Mouse (Mus musculus): ENCODE data around the gene Art3. TPM values are rescaled to one million over a fixed set of nuclear protein-coding genes. Genes with fewer than 3 reads are reported as not detected.

Art3 gene
- polyA plus RNA-seq, 1 experiment from 2014 or later: 2.9 TPM

GRCm38 (mm10) chr5:92409361-92410155, 77.9 kb downstream of the Art3 start:
- WGBS: 91% methylated on average over 9 of the region's 9 CpGs

GRCm38 (mm10) chr5:92410486-92410885, 78.9 kb downstream of the Art3 start:
- 86% methylated on average over 5 of the region's 5 CpGs for WGBS
- H3K9me3 ChIP-seq: no peaks in the 10 kb centered on the region
- no peak overlapping the region for H3K4me2 ChIP-seq (replicated peaks)
- no peaks in the 10 kb centered on the region for H3K4me1 ChIP-seq (replicated peaks)
- H3K9ac ChIP-seq (replicated peaks): no peak overlapping the region
- no peak overlapping the region for H3K27ac ChIP-seq
- no peaks in the 10 kb centered on the region for H3K27me3 ChIP-seq
- peaks cover 16% of the 10 kb centered on the region for H3K36me3 ChIP-seq
- ATAC-seq: no peak
- H3K4me3 ChIP-seq (replicated peaks): no peak overlapping the region

More at GRCm38 (mm10) chr5:92409361-92410155, 77.9 kb downstream of the Art3 start:
- Histone ChIP-seq H3K4me2 (replicated peaks) (no peak overlapping the region), H3K36me3 (peaks cover 8% of the 10 kb centered on the region), H3K9ac (replicated peaks) (no peak overlapping the region), H3K4me1 (replicated peaks) (peaks cover under 1% of the 10 kb centered on the region; the same call in 1 of the 2 replicates), H3K9me3 (no peaks in the 10 kb centered on the region), H3K27ac (no peak overlapping the region), H3K4me3 (replicated peaks) (no peak overlapping the region), H3K27me3 (no peaks in the 10 kb centered on the region)
- ATAC-seq: no peak

GRCm38 (mm10) chr5:92411461-92412140, 80.0 kb downstream of the Art3 start:
- no peaks in the 10 kb centered on the region for H3K27me3 ChIP-seq
- no peak for ATAC-seq
- H3K4me1 ChIP-seq (replicated peaks): no peaks in the 10 kb centered on the region
- H3K27ac ChIP-seq: no peak overlapping the region
- 79% methylated on average over 7 of the region's 7 CpGs for WGBS
- H3K9me3 ChIP-seq: no peaks in the 10 kb centered on the region
- H3K36me3 ChIP-seq: peaks cover 22% of the 10 kb centered on the region
- H3K4me2 ChIP-seq (replicated peaks): no peak overlapping the region
- no peak overlapping the region for H3K9ac ChIP-seq (replicated peaks)
- no peak overlapping the region for H3K4me3 ChIP-seq (replicated peaks)

- Histone ChIP-seq H3K4me2 (replicated peaks) (no peak overlapping the region), H3K9ac (replicated peaks) (no peak overlapping the region), H3K27me3 (no peaks in the 10 kb centered on the region), H3K27ac (no peak overlapping the region), H3K4me3 (replicated peaks) (no peak overlapping the region), H3K9me3 (no peaks in the 10 kb centered on the region), H3K36me3 (peaks cover 38% of the 10 kb centered on the region), H3K4me1 (replicated peaks) (no peaks in the 10 kb centered on the region)
- WGBS: 89% methylated on average over 11 of the region's 11 CpGs
- ATAC-seq: 0 out of 2 replicates have a peak, but pooled peaks have one; percentile 4
Measured at GRCm38 (mm10) chr5:92413271-92413981, 81.8 kb downstream of the Art3 start.

- no peak overlapping the region for H3K4me2 ChIP-seq (replicated peaks)
- peaks cover 42% of the 10 kb centered on the region for H3K36me3 ChIP-seq
- WGBS: 92% methylated on average over 8 of the region's 8 CpGs
- no peaks in the 10 kb centered on the region for H3K9me3 ChIP-seq
- H3K27ac ChIP-seq: no peak overlapping the region
- ATAC-seq: no peak; the same call in 1 of the 2 replicates
- H3K4me3 ChIP-seq (replicated peaks): no peak overlapping the region
- H3K4me1 ChIP-seq (replicated peaks): no peaks in the 10 kb centered on the region
- no peak overlapping the region for H3K9ac ChIP-seq (replicated peaks)
- H3K27me3 ChIP-seq: no peaks in the 10 kb centered on the region
Measured at GRCm38 (mm10) chr5:92413982-92414375, 82.4 kb downstream of the Art3 start.

GRCm38 (mm10) chr5:92424126-92424525, 92.5 kb downstream of the Art3 start:
- ATAC-seq: no peak
- 94% methylated on average over 11 of the region's 11 CpGs for WGBS

GRCm38 (mm10) chr5:92430723-92431122, 99.1 kb downstream of the Art3 start:
- Histone ChIP-seq H3K4me3 (replicated peaks) (no peak overlapping the region), H3K36me3 (peaks cover 33% of the 10 kb centered on the region), H3K9me3 (no peaks in the 10 kb centered on the region), H3K4me1 (replicated peaks) (peaks cover 21% of the 10 kb centered on the region), H3K9ac (replicated peaks) (no peak overlapping the region), H3K27ac (no peak overlapping the region), H3K4me2 (replicated peaks) (no peak overlapping the region), H3K27me3 (no peaks in the 10 kb centered on the region)
- 96% methylated on average over 5 of the region's 5 CpGs for WGBS
- ATAC-seq: no peak

More at GRCm38 (mm10) chr5:92424126-92424525, 92.5 kb downstream of the Art3 start:
- Histone ChIP-seq H3K27ac (no peak overlapping the region), H3K9me3 (no peaks in the 10 kb centered on the region), H3K4me3 (replicated peaks) (no peak overlapping the region), H3K9ac (replicated peaks) (no peak overlapping the region), H3K4me2 (replicated peaks) (no peak overlapping the region), H3K36me3 (peaks cover 83% of the 10 kb centered on the region), H3K27me3 (no peaks in the 10 kb centered on the region), H3K4me1 (replicated peaks) (no peaks in the 10 kb centered on the region)

GRCm38 (mm10) chr5:92431611-92432010, 100.0 kb downstream of the Art3 start:
- Histone ChIP-seq H3K4me1 (replicated peaks) (peaks cover 21% of the 10 kb centered on the region), H3K4me3 (replicated peaks) (no peak overlapping the region), H3K36me3 (peaks cover 30% of the 10 kb centered on the region), H3K9me3 (no peaks in the 10 kb centered on the region), H3K4me2 (replicated peaks) (no peak overlapping the region), H3K9ac (replicated peaks) (no peak overlapping the region), H3K27ac (no peak overlapping the region), H3K27me3 (no peaks in the 10 kb centered on the region)
- no peak for ATAC-seq
- 85% methylated on average over 7 of the region's 7 CpGs for WGBS

GRCm38 (mm10) chr5:92434070-92434469, 102.4 kb downstream of the Art3 start:
- under 1% methylated on average over 12 of the region's 12 CpGs for WGBS
- H3K27ac ChIP-seq: no peak overlapping the region

GRCm38 (mm10) chr5:92434571-92434985, 103.0 kb downstream of the Art3 start:
- peak overlapping the region; percentile 96 for H3K4me3 ChIP-seq (replicated peaks)
- H3K4me1 ChIP-seq (replicated peaks): peaks cover 21% of the 10 kb centered on the region
- peak overlapping the region; percentile 96 for H3K9ac ChIP-seq (replicated peaks)
- peak; percentile 81 for ATAC-seq
- H3K27ac ChIP-seq: peak overlapping the region; percentile 83
- H3K36me3 ChIP-seq: 0 out of 2 replicates have a peak, but pooled peaks cover 3% of the 10 kb centered on the region
- peak overlapping the region; percentile 76 for H3K4me2 ChIP-seq (replicated peaks)
- no peaks in the 10 kb centered on the region for H3K9me3 ChIP-seq
- H3K27me3 ChIP-seq: no peaks in the 10 kb centered on the region
- 0% methylated on average over 31 of the region's 39 CpGs for WGBS

More at GRCm38 (mm10) chr5:92434070-92434469, 102.4 kb downstream of the Art3 start:
- Histone ChIP-seq H3K9ac (replicated peaks) (peak overlapping the region; percentile 96), H3K27me3 (no peaks in the 10 kb centered on the region), H3K9me3 (no peaks in the 10 kb centered on the region), H3K4me1 (replicated peaks) (peaks cover 21% of the 10 kb centered on the region), H3K36me3 (peaks cover 6% of the 10 kb centered on the region), H3K4me2 (replicated peaks) (peak overlapping the region; percentile 76), H3K4me3 (replicated peaks) (peak overlapping the region; percentile 96)
- no peak for ATAC-seq

- H3K27ac ChIP-seq: peak within 1 kb of the TSS; percentile 83
- no peaks in the 10 kb centered on the region for H3K9me3 ChIP-seq
- H3K4me3 ChIP-seq (replicated peaks): peak within 1 kb of the TSS; percentile 96
- H3K4me2 ChIP-seq (replicated peaks): peak within 1 kb of the TSS; percentile 76
- peaks cover 21% of the 10 kb centered on the region for H3K4me1 ChIP-seq (replicated peaks)
- ATAC-seq: peak; percentile 99
- WGBS: under 1% methylated on average over 34 of the region's 34 CpGs
- H3K27me3 ChIP-seq: no peaks in the 10 kb centered on the region
- H3K36me3 ChIP-seq: 0 out of 2 replicates have a peak, but pooled peaks cover 3% of the 10 kb centered on the region
- peak within 1 kb of the TSS; percentile 96 for H3K9ac ChIP-seq (replicated peaks)
Measured at GRCm38 (mm10) chr5:92435025-92435584, 103.5 kb downstream of the Art3 start, which contains the start of gene Nup54. TSS of gene Nup54 (minus strand) at chr5:92435219.
